Mouse (Mus musculus) right cerebral cortex, postnatal 25 days (tissue): Measurements from ENCODE around the gene Gm17581.
"Not testable (repeated sequence)": the region's sequence is repeated elsewhere in the genome, so short reads cannot be mapped to it uniquely, and the experiment has no call there.

Experiments
- DNase-seq: peaks from one replicate; pipeline ENCODE4 v3.0.0; 2022

Gm17581 gene

GRCm38 (mm10) chr2:155736936-155737335 is 1.3 kb upstream of the Gm17581 start:
- DNase-seq: no peak

GRCm38 (mm10) chr2:155735080-155735479 is 586 bp downstream of the Gm17581 start:
- no peak for DNase-seq

DNA sequence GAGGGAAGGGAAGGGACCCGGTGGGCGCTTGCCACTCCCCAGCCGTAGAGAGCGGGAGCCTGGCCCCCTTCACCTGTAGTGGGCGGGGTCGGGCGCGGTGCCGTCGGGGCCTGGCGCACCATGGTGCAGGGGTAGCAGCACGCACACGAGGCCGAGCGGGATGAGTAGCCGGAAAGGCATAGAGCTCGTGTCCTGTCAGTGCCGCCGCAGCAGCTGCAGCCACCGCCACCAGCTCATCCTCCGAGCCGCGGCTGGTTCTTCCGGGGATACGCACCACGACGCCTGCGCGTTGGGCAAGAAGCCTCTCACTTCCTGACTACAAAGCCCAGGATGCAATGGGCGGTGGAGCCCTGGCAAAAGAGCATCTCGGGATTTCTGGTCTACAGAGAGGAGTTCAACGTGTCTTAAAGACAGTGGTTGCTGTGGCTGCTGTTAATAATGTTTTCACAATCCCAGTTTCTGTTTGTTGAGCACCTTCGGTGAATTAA is 6.5 kb downstream of the Gm17581 start, which contains the start of gene Edem2:
Gene Edem2, minus strand, starts transcription at position 318 of the 488 bp plus-strand sequence.
- DNase-seq: peak; percentile 90

DNA sequence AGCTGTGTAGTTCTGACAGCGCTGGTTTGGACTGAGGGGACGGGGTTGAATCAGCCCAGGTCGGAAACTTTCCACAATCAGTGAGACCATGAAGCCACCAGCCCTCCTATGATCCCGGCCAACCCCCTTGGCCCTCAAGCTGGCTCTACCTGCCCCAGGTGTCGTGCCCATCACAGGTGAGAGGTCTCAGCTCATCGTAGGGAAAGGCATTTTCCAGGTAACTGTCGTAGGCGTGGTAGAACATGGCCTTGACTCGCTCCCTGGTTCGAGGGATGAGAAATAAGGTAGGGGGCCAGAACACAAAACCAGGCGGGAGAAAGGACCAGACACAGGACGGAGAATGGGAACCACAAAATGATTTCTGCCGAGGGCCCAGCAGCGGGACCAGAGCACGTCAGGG is 6.9 kb downstream of the Gm17581 start:
- DNase-seq: no peak

DNA sequence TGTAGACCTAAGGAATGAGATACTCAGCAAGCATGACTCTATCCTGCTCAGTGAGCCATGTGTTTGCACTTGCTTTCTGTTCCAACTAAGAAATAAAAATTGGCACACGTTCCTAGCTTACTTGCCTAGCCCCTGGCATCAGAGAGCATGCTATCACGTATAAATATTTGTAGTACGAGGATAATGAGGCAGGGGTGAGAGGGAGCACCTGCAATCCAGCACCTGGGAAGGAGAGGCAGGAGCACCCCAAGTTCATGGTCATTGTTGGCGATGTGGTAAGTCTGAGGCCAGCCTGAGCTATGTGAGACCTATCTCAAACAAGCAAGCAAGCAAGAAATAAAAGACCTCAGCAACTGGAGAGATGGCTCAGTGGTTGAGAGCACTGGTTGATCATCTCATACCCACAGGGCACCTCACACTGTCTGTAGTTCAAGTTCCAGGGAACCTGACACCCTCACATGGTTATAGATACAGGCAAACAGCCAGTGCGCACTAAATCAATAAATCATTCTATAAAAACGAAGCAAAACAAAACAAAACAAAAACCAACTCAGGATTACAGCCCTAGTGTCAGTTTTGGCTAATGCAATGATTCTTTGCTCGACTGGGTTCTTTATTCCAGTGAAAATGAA is 7.8 kb downstream of the Gm17581 start:
- DNase-seq: no peak

- DNase-seq: no peak
These were observed 9.4 kb downstream of the Gm17581 start for GRCm38 (mm10) chr2:155726302-155726701.

DNA sequence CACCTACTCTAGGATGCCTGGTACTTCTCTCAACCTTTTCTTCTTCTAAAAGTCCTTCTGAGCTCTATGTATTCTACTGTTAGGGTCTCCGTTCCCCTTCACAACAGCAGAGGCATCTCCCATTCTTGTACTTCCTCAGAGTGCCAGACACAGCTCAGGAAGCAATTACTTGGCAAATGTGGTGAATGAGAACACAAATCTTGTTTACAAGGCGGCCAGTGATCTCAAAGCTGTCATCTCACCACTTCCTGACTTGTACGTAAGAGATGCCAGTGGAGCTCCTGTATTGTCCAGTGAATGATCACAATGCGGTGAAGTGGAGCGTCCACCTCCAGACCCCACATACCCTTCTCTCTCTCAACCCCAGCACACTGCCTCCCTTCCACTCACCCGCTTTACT is 11.1 kb downstream of the Gm17581 start:
- no peak for DNase-seq

DNA sequence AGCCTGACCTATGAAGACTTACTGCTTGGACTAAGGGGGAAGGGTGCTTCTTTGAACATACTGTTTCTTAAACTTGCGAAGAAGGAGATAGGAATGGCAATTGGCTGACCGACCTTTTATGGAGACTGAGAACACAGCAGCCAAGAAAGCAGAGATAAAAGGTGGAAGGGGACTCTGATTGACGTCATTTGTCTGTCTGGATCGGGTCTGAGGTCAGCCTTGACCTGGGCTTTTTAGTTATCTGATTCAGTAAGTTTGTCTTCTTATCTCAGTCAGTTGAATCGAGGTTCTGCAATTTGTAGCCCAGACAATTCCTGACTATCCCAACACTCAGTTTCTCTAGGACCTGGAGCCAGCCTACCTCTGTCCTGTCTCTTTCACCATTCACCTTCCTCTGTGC is 11.6 kb downstream of the Gm17581 start:
- no peak for DNase-seq

GRCm38 (mm10) chr2:155720585-155720984 is 15.1 kb downstream of the Gm17581 start:
- no peak for DNase-seq

DNA sequence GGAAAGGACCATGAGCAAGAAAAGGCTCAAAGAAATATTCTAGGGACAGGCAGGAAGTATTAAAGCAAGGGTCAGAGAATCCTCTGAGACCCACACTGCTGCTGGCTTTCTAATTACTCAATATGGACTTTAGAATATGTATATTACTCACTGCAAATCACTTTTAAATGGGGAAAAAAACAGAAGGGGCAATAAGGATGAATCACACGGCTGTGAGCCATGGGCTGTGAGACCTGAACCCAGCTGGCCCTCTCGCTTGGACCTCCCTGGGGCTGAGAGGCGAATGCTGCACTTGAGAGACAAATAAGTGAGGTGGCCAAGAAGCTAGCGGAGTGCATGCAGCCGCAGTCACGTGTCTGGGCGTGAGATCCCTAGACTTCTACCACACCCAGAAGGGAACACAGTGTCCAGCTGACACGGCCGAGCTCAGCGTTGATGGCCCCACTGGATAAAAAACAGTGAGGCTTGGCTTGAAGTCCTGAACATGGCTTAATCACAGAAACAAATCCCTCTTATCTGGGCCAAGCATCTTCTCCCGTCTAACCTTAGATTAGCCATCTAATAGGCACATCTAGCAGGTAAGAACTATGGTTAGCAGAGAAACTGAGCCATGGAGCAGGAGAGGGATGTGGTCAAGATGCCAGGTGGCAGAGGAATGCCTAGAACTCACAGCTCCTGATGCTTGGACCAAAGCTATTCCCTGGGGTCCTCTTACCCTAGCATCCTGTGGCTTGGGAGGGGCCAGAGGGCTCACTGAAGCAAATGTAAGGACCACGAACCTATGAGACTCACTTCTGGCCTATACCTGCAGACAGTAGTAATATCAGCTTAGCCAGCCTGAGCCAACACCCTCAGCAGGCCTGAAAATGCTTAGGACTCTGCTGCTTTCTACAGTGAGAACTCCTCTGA is 18.3 kb downstream of the Gm17581 start:
- no peak for DNase-seq

DNA sequence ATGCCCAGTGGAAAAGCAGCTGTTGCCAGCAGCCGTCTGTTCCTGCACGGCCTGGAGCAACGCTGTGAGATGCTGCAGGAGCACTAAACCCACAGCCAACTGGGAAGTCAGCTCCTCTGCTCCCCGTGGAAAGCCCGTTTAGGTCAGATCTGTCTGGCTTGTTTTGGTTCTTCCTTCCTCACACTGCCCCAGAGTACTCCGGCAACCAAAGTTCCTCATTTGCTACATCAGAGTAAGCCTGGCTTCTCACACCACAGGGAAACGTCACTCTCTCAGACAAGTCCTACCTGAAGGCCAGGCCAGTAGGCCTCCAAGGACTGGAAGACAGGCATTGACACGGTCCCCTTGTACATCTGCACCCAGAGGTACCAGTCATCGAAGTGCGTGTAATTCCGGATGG is 25.1 kb downstream of the Gm17581 start:
- no peak for DNase-seq

- no peak for DNase-seq
These were observed 28.4 kb downstream of the Gm17581 start for GRCm38 (mm10) chr2:155707251-155707650.

- no peak for DNase-seq
These were observed 32.0 kb downstream of the Gm17581 start for GRCm38 (mm10) chr2:155703630-155704029.

DNA sequence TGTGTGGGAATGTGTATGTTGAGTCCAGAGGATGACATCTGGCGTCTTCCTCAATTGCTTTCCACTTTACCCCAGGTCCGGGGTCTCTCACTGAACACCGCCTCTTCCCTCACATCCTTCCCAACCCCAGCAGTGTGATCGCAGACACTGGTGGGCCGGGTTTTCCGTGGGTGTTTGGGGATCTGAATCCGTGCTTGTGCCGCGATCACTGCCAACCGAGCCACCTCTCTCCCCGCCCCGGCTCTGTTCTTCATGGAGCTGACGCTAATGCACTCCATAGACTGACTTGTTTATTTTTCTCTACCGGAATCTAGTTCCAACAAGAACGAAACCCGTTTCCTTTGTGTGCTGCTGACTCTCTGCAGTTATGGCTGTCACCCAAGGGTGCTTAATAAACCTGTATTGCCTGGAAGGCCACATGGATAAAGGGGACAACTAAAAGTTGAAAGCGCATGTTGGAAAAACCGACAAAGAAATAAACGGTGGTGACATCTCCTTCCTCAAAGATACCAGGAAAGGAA is 34.2 kb downstream of the Gm17581 start:
- DNase-seq: no peak

DNA sequence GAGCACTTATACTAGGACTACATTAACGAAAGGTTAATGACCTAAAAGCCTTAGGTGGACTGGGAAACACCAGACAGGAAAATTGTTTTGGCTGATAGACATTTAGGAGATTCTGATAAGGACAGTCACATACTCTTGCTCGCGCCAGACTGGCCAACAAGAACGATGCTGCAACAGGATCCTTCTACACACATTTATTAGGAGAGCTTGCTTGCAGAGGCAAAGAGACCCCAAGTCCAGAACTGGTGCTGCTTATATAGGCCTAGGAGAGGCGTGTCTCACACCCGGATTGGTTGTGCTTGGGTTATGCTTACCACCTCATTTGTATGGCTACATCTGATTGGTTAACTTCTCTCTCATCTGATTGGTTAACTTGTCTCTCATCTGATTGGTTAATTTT is 37.2 kb downstream of the Gm17581 start:
- not testable (repeated sequence) for DNase-seq

- DNase-seq: no peak
These were observed 38.8 kb downstream of the Gm17581 start for GRCm38 (mm10) chr2:155696851-155697250.

DNA sequence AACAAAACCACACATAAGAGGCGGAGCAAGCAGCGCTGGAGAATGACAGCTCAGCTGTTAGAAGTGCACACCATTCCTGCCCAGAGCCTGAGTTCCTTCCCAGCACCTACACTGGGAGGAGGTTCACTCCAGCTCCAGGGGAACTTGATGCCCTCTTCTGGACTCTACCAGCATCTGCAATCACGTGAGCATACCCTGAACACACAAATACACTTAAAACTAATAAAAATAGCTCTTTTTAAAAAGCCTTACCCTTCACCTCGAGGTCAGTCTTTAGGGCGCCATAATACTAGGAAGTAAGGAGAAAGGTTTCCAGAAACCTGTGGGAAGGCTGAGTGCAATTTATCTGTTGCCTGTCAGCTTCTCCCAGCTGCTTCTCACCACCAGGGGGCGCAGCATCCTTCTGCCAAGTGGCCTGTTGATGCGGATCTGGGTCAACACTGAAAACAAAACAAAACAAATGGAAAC is 39.5 kb downstream of the Gm17581 start:
- peak; percentile 63 for DNase-seq

DNA sequence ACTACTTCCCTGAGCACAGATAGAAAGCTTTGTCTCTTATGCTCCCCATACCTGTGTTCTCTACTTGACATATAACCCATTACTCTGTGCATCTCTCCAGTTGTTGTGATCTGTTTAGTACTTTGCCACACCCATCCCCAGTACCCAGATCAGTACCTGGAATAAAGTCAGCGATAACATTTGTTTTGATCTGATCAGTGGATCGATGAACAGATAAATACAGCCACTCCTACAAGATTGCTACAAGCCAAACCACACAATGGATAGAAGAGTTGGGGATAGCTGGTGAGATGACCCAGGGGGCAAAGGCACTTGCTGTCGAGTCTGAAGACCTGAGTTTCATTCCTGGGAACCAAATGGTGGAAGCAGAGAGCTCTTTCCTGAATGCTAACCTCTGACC is 40.4 kb downstream of the Gm17581 start:
- no peak for DNase-seq

- DNase-seq: no peak
These were observed 41.1 kb downstream of the Gm17581 start for GRCm38 (mm10) chr2:155694564-155694963.

DNA sequence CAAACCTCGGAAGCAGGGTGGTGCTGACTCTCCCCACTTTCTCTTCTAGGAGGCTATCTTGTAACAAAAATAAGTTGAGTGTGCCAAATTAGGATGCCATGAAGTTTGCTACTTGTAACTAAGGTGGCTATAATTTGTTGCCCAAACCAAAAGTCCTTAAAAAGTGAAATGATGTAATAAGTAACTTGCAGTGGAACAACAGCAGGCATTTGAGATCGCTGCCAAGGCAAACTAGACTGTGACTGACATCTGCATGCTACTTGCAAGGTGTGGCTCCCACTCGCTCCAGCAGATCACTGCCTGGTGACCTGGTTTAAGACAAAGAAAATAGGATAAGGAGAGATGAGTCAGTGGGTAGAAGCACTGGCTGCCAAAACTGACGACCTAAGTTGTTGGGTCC is 42.5 kb downstream of the Gm17581 start:
- no peak for DNase-seq

GRCm38 (mm10) chr2:155691723-155692493 is 43.8 kb downstream of the Gm17581 start, which contains the start of gene Trpc4ap:
Gene Trpc4ap, minus strand, starts transcription at chr2:155692384.
- DNase-seq: peak; percentile 97

DNA sequence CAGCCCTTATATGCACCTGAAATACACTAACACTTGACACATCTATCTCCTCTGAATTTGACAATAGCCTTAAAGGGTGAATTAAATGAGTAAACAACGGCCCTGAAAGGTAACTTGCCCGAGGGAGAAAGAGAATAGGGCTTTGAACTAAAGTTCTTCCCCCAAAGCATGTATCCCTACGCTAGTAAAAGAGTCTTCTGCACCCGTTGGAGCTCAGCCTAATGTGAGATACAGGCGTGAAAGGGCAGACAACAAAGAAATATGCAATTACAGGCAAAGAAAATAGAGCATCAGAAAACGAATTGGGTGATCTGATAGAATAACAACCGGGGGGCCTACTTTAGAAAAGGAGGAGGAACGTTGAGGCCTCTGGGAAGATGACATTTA is 44.3 kb downstream of the Gm17581 start:
- DNase-seq: no peak

DNA sequence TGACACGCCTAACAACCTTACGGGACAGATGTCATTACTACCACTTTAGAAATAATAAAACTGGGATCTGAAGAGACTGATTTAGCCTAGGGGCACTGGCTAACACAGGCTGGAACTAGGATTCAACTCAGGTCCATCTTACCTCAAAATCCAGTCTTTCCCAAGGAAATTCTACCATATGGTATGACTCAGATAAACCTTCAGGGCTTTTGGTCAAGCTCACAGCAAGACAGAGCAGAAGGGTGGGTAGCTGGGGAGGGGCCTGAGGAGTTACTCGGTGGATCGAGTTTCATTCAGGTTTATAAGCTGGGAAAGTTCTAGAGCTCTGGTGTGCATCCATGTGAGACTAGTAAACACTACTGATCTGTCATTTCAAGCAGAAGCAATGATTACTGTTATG is 46.5 kb downstream of the Gm17581 start:
- DNase-seq: no peak
